Mouse (Mus musculus): ENCODE measurements around the gene Fshr.
"Not testable (repeated sequence)": the region's sequence is repeated elsewhere in the genome, so short reads cannot be mapped to it uniquely, and the experiment has no call there.

Gene Fshr

GRCm38 (mm10) chr17:89200575-89200974, at the start of gene Fshr:
TSS of gene Fshr (minus strand) at chr17:89200675.
- DNase-seq: no peak

GRCm38 (mm10) chr17:89202181-89202580, 1.7 kb upstream of the Fshr start:
- no peak for DNase-seq

DNA sequence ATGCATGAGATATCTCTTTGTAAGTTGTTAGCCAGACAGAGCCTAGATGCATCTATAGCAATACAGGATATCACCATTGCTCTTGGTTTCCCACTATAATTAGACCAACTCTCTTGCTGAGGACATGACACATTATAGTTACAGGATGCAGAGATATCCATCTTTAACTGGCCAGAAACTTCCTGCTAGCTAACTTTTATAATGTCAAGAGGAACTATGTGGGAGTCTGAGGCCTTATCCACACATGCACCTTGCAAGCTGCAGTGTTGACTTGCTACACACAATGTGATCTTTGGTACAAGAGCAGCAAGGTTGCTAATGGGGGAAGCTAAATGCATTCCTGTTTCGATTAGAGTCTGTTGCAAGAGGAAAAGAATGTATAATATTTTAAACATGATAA, 26.9 kb downstream of the Fshr start:
- no peak for DNase-seq

DNA sequence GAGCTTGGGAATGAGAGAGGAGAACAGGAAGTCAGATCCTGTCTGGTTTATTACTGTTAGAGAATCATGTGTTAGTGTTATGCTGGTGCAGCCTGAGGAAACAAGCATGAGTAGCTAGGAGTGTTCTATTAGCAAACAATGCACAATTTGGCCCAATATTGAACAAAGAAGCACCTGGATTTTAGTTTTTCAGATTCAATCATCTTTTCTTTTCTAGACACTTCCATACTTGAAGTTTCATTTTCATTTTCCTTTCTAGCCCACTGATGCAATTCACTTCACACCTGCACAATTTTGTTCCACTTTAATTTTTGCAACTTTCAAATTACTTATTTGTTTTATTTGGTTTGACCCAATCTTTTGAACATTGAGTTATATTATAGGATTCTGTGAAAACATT, 35.7 kb downstream of the Fshr start:
- no peak for DNase-seq

GRCm38 (mm10) chr17:89162475-89162874, 38.0 kb downstream of the Fshr start:
- DNase-seq: no peak

- not testable (repeated sequence) for DNase-seq
Measured at GRCm38 (mm10) chr17:89159343-89159742, 41.1 kb downstream of the Fshr start.

- no peak for DNase-seq
Measured at GRCm38 (mm10) chr17:89144806-89145205, 55.7 kb downstream of the Fshr start.

DNA sequence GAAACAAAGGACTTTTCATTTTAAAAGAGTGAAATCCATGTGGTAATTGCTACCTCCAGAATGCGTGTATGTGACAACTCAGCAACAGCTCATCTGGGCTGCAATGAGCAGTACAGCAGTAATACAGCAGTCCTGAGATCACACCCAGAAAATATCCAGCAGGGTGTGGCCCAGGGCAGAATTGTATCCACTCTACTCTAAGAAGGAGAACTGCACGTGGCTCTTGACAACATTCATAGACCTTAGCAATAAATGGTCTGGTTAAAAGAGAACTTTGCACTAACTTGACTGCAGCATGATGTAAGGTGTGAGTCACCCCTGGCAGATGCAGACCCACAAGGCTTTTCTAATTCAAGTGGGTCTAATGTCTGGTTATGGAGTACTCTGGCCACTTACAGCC, 80.5 kb downstream of the Fshr start:
- no peak for DNase-seq

DNA sequence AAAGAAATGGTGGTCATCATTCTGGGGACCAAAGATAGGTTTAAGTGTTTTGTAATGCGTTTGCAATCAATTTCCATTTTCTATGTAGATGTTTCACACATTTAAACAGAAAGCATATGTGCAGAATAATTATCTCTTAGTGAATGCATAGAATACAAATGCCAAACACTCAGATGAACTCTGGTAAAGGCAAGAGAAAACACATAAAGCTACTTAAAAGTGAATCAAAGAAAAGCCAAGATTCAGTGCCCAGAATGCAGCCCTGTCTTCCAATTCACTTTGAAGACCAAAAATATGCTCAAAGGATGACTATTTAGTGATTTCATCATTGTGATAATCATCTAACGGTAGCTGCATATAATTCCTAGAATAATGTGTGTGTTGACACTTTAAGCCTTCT, 81.2 kb downstream of the Fshr start:
- no peak for DNase-seq

- no peak for DNase-seq
Measured at GRCm38 (mm10) chr17:89113944-89114343, 86.5 kb downstream of the Fshr start.

- DNase-seq: no peak
Measured at GRCm38 (mm10) chr17:89100719-89101350, 99.6 kb downstream of the Fshr start.

DNA sequence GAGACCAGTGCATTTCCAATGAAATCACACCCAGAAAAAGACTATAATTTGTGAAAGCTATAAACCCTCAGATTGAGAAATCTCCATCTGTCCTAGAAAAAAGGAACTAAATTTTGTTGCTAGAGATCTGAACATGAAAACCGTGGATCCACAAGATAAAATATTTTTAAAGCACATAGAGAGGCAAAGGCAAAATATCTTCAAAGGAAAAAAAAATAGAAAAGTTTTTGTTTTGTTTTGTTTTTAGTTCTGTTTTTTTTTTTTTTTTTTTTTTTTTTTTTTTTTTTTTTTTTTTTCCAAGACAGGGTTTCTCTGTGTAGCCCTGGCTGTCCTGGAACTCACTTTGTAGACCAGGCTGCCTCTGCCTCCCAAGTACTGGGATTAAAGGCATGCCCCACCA, 100.7 kb downstream of the Fshr start:
- not testable (repeated sequence) for DNase-seq

DNA sequence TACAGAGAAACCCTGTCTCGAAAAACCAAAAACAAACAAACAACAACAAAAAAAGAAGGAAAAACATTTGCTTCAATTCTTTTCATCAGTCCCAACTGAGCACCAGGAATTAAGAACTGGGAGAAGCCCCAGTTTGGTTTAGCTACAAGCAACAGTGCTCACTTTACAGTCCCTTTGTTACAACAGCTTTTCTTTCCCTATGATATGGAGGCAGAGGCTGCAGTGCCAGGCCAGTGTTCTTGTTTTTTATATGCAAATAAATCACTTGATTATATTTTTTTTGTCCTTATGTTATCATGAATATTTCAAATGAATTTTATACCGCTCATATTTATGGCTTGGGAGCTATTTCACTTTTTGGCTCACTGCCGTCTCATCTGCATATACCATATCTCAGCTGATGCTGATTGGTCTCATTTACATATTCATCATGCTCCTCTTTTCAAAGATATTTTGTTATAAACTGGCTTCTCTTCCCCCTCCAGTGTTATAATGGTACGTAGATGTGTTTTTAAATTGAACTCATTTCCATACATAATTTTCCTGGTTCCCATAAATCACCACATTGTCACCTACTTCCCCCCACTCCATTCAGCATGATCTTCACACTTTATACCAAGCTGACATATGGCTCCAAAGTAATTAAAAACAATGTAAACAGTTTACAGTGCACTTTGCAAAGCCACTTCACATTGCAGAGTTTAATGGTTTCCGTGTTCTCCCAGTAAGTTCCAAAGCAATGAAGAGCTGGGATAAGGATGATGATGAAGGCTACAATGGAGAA, 110.6 kb downstream of the Fshr start:
- DNase-seq: no peak

- DNase-seq: no peak
Measured at GRCm38 (mm10) chr17:89082897-89083296, 117.6 kb downstream of the Fshr start.

DNA sequence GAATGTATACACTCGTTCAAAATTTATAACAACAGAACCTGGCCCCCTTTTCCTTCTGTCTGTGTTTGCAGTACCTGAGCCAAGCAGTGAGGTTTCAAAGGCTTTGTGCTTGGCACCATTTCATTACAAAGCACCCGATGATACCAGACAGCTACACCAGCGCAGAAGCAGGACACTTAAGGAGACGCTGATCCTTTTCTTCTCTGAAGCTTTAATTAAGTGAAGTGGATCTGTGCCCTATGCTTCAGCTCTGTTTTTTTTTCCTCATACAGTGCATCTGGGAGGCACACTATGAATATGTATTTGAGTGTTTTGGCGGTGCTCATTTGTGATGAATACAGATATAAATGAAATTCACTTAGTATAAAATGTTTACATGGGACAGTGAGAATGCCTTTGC, 120.8 kb downstream of the Fshr start:
- no peak for DNase-seq

- DNase-seq: no peak
Measured at GRCm38 (mm10) chr17:89064327-89065095, 136.0 kb downstream of the Fshr start.

DNA sequence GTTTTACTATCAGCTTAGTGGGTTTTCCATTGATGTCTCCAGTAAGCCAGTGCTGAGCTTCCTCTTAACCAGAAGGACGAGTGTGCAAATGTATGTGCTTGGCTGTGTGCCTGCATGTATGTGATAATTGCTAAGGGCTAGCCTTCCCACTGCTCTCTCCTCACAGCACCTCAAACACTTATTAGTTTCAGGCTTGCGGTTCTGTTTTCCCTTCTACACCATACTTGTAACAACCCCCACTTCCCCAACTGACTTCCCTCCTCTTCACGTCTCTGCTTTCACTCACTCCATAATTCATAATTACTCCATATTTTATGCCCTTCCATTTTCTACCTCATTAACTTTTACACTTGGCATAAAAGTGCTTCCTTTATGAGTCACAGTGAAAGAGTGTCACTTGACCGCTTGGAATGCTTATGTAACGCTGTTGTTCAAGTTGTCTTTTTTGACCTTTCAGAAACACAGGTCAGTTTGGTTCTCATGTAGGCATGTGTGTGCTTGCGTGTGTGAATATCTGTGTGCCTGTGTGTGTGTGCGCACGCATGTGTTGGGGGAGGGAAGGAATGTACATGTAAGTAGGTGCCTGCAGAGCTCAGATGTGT, 138.0 kb downstream of the Fshr start:
- DNase-seq: no peak

DNA sequence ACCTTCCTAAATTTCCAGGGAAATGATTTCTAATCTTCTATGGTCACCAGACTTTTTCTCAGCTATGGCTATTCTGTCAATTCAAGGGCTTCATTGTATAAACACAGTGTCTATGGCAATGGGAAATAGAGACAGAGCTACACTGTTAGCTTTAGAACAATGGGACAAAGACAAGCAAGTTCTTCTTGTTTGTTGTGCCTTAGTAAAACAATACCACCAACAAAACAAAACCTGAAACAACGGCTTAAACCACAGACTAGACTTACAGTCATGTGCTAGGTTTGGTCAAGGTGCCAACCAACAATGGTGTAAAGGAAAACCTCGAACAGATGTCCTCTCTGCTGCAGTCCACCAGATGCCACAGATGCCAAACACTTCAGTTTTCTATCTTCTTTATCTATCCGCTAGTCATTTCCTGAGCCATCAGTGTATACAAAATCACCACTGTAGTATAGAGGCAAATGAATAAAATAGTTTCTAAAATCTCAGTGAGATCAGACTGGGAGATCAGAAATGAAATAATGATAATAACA, 149.4 kb downstream of the Fshr start:
- DNase-seq: no peak

DNA sequence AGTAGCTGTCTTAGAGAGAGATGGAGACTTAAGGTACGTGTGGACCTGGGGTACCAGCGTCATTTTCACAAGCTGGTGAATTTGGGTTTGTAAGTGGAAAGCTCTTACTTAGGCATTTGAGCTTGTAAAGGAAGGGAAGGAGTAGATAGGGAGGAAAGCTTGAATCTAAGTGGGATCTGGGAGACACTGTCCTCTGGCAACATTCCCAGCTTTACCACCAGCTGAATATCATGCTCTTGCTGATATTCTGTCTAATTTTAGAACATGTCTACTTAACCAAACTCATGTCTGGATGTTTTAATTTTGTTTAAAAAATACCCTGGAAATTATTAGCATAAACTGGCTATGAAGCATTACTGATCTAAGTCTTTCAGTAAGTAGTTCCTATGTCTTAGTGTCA, 151.4 kb downstream of the Fshr start:
- no peak for DNase-seq

DNA sequence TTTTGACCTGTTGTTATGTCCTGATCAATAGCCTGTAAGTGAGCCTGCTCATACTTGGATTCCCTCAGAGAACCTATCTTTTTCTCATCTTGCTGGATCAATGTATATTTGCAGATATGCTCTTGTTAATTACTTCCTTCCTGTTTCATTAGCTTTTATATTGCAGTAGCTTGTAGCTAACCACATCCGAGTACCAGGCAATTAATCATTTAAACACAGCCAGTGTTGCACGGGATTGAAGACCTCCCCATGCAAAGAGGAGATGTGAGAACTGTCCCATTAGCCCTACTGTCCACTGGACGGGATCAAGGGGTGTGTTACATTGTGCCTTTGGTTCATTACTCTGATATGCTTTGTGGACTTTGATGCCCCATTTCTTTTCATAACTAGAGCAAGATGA, 154.5 kb downstream of the Fshr start:
- no peak for DNase-seq

DNA sequence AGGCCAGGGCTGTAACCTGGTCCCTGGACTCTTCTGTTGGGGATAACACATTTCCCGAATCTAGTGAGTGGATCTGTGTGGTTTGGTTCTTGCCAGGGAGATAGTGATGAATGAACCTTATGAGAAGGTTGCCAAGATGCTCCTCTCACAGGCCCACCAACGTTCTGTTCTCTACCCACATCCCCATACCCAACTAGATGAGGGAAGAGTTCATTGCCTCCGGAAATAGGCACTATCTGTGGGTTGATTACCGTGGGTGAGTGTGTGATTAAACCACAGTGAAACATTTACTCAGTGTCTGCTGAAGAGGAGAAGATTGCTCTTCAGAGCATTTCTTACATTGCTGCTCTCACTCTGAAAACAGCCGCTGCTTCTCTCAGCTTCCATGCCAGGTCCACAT, 163.8 kb downstream of the Fshr start:
- DNase-seq: no peak

GRCm38 (mm10) chr17:89036049-89036448, 164.4 kb downstream of the Fshr start:
- DNase-seq: no peak

- DNase-seq: no peak
Measured at GRCm38 (mm10) chr17:89034627-89035026, 165.8 kb downstream of the Fshr start.

Measured in thymus, adult 18-20 months (tissue).